Mouse (Mus musculus) hindbrain, embryonic 12.5 days (tissue): ENCODE data around the gene Upk3a. TPM values are rescaled to one million over a fixed set of nuclear protein-coding genes. Genes with fewer than 3 reads are reported as not detected.
"Not testable (repeated sequence)": the region's sequence is repeated elsewhere in the genome, so short reads cannot be mapped to it uniquely, and the experiment has no call there.

Experiments
- ATAC-seq: fragments of 200-750 bp; cut with Nextera tagmentation; 2 replicates; pipeline ENCODE4 v1.8.0; 2017; ENCODE audit warnings: moderate TSS enrichment; ENCODE audit not compliant: low FRiP score
- H3K27ac ChIP-seq: fragments of 300-500 bp; sonication (generic); 2 replicates; pipeline ENCODE4 v1.5.1; 2016; ENCODE audit warnings: mild to moderate bottlenecking
- H3K27me3 ChIP-seq: fragments of 300-500 bp; sonication (generic); 2 replicates; pipeline ENCODE4 v1.6.1; 2016; ENCODE audit warnings: mild to moderate bottlenecking
- H3K36me3 ChIP-seq: fragments of 300-500 bp; sonication (generic); 2 replicates; pipeline ENCODE4 v1.6.1; 2016; ENCODE audit warnings: mild to moderate bottlenecking
- H3K4me1 ChIP-seq: fragments of 300-500 bp; sonication (generic); 2 replicates; pipeline ENCODE4 v1.6.1; 2016
- H3K4me2 ChIP-seq: fragments of 300-500 bp; sonication (generic); replicated peaks from 2 replicates; pipeline ENCODE4 v1.6.1; 2016; ENCODE audit warnings: mild to moderate bottlenecking
- H3K4me3 ChIP-seq: fragments of 300-500 bp; sonication (generic); 2 replicates; pipeline ENCODE4 v1.5.1; 2016; ENCODE audit warnings: mild to moderate bottlenecking
- H3K9ac ChIP-seq: fragments of 300-500 bp; sonication (generic); 2 replicates; pipeline ENCODE4 v1.6.1; 2016; ENCODE audit warnings: mild to moderate bottlenecking, moderate library complexity
- H3K9me3 ChIP-seq: fragments of 300-500 bp; sonication (generic); replicated peaks from 2 replicates; pipeline ENCODE4 v1.6.1; 2016; ENCODE audit warnings: mild to moderate bottlenecking
- WGBS: fragments of 180-500 bp; shearing (Covaris S2); methylation state at CpG from one replicate; pipeline ENCODE4 v1.1.7; 2016; 5-methylcytosine and 5-hydroxymethylcytosine counted together
- polyA plus RNA-seq: library from polyadenylated mRNA; unstranded; fragments of >200 nt; fragmentation: Nextera tagmentation; extraction: Ambion mirVana; gene quantifications from 2 replicates; pipeline ENCODE4 v1.2.1, GENCODE M21; 2016

The Upk3a gene
- polyA plus RNA-seq, 1 experiment from 2014 or later, result 0.19 TPM

DNA sequence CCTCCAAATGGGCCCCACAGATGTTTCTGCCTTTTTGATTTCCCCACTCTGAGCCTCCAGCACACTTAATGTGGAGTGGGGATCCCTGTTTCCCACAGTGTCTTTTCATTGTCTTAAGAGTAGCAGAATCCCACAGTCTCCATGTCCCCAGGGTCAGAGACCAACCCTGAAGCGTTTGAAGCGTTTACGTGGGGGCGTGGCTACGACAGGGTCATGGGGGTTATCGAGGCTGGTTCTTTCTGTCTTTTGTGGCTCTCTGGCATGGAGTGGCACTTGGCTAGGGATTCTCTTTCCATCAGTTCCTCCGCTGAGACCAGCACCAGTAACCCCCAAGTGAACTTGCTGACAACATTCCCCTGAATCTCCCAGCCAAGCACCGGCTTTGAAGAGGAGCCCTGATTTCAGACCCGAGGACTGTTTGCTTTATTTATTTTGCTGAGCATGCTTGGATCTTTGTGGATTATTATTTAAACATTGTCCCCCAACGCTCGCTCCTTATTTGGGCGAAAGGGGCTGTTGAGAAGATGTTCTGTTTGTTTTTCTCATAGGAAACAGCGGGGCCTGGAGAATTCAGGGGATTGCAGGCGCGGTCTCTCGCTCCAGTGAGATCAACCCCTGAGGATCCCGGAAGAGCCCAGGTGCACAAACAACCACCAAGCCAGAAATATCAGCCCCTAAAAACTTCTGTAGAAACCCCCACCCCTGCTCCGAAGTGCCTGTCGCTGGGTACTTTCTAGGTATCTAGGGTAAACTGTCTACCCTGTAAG lies 4.9 kb upstream of the Upk3a start:
- Histone ChIP-seq H3K9ac (no peak overlapping the region), H3K4me2 (0 out of 2 replicates have a peak overlapping the region, but pooled peaks have one; percentile 3), H3K9me3 (no peaks in the 10 kb centered on the region), H3K27me3 (peaks cover 10% of the 10 kb centered on the region), H3K4me3 (no peak overlapping the region), H3K27ac (no peak overlapping the region), H3K4me1 (peaks cover 10% of the 10 kb centered on the region; the same call in 1 of the 2 replicates), H3K36me3 (no peaks in the 10 kb centered on the region)
- no peak for ATAC-seq
- 36% methylated on average over 19 of the region's 19 CpGs for WGBS

DNA sequence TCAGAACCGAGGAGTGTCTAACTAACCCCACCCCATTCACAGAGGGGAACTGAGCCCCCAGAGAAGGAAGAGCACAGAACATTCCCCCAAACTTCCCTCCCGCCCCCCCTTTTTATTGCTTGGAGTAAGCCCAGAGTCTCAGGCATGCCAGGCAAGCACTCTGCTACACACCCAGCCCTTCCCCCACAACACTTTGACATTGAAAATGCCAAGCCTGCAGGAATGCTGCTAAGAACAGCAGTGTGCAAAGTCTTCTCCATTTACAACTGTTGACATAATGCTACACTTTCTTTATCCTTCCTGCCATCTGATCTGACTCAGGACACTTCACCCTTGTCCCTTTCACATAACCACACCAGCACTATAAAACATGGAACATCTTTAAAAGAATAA lies 4.3 kb upstream of the Upk3a start:
- ATAC-seq, result no peak
- Histone ChIP-seq H3K9me3 (no peaks in the 10 kb centered on the region), H3K4me2 (no peak overlapping the region), H3K27me3 (peaks cover 13% of the 10 kb centered on the region), H3K36me3 (no peaks in the 10 kb centered on the region), H3K9ac (no peak overlapping the region), H3K4me3 (no peak overlapping the region), H3K27ac (no peak overlapping the region), H3K4me1 (peaks cover 14% of the 10 kb centered on the region)
- WGBS, result 38% methylated on average over 2 of the region's 2 CpGs

DNA sequence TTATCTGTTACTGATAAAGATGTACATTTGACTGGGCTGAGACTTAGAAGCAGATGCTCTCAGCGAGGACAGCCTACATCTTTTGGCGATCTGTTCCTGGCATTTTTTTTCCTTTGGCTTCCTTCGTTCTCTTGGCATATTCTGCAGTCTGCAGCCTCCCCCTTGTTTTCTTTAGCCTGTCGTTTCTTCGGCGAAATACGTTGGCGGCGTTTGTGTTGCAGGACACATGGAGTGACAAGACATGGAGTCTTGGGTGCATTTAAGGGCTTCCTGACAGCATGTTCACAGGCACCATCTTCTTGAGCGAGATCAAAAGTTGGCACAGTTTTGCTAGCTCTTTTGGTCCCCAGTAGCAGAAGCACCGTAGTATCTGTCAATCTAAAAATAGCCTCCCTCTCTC lies 1.2 kb upstream of the Upk3a start:
- Histone ChIP-seq H3K36me3 (no peaks in the 10 kb centered on the region), H3K4me2 (no peak overlapping the region), H3K4me1 (peaks cover 14% of the 10 kb centered on the region), H3K9ac (no peak overlapping the region), H3K4me3 (no peak overlapping the region), H3K27me3 (peaks cover 24% of the 10 kb centered on the region), H3K9me3 (no peaks in the 10 kb centered on the region), H3K27ac (no peak overlapping the region)
- ATAC-seq, result no peak
- 80% methylated on average over 11 of the region's 11 CpGs for WGBS

DNA sequence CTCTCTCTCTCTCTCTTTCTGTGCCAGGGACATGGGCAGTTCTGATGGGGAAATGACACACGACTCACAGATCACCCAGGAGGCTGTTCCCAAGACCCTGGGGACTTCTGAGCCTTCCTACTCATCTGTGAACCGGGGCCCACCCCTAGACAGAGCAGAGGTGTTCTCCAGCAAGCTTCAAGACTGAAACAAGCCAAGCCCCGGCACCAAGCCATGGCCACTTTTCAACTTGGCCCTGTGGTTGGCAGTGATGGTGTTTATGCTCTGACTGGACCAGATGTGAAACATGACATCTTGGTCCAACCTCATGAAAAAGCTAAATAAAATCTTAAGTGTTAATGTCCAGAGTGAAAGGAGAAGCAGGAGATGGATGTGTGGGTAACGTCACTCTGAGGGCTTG lies 5.3 kb downstream of the Upk3a start:
- Histone ChIP-seq H3K4me1 (peaks cover 2% of the 10 kb centered on the region), H3K36me3 (no peaks in the 10 kb centered on the region), H3K4me2 (no peak overlapping the region), H3K27ac (no peak overlapping the region), H3K27me3 (peaks cover 12% of the 10 kb centered on the region; the same call in 1 of the 2 replicates), H3K9me3 (no peaks in the 10 kb centered on the region), H3K4me3 (no peak overlapping the region), H3K9ac (no peak overlapping the region)
- 75% methylated on average over 4 of the region's 4 CpGs for WGBS
- ATAC-seq, result no peak

DNA sequence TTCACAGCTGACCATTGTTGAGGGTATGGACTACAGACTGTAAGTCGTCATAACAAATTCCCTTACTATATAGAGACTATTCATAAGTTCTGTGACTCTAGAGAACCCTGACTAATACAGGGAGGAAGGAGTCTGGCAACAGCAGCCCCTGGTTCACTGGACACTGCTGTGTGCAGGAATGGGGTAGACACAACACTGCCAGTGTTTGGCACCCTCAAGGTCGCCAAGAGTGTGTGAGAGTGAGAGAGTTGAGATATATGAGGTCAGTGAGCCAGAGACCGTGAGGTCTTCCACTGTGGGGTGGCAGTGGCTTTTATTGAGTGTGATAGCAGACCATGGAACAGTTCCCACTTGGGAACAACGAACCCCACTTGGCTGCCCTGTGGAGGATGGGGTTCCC lies 9.3 kb downstream of the Upk3a start:
- H3K27ac ChIP-seq, result no peak overlapping the region
- no peaks in the 10 kb centered on the region for H3K4me1 ChIP-seq
- H3K9ac ChIP-seq, result no peak overlapping the region
- ATAC-seq, result no peak
- WGBS, result 84% methylated on average over 4 of the region's 4 CpGs
- no peak overlapping the region for H3K4me2 ChIP-seq
- no peaks in the 10 kb centered on the region for H3K9me3 ChIP-seq
- H3K27me3 ChIP-seq, result no peaks in the 10 kb centered on the region
- no peaks in the 10 kb centered on the region for H3K36me3 ChIP-seq
- no peak overlapping the region for H3K4me3 ChIP-seq

DNA sequence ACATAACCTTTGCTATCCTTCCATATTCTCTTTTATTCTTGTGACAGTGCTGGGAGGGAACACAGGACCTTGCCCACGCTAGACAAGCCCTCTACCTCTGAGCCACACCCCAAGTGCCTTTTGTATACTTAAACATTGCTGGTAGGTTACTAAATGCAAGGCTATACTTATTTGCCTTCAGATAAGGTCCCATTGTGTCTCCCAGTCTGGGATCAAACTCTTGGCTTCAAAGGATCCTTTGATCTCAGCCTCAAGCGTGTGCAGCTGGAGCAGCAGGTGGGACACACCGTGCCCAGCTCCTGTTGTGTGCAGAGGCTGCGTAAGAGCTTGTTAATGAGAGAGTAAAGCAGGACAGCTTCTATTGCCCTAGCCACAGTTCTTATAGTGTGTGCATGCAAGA lies 10.8 kb downstream of the Upk3a start:
- peaks cover 4% of the 10 kb centered on the region; the same call in 1 of the 2 replicates for H3K9me3 ChIP-seq
- no peaks in the 10 kb centered on the region for H3K4me1 ChIP-seq
- H3K27ac ChIP-seq, result no peak overlapping the region
- H3K36me3 ChIP-seq, result no peaks in the 10 kb centered on the region
- H3K4me2 ChIP-seq, result no peak overlapping the region
- WGBS, result 48% methylated on average over 4 of the region's 4 CpGs
- H3K4me3 ChIP-seq, result no peak overlapping the region
- H3K9ac ChIP-seq, result no peak overlapping the region
- H3K27me3 ChIP-seq, result no peaks in the 10 kb centered on the region
- ATAC-seq, result no peak

DNA sequence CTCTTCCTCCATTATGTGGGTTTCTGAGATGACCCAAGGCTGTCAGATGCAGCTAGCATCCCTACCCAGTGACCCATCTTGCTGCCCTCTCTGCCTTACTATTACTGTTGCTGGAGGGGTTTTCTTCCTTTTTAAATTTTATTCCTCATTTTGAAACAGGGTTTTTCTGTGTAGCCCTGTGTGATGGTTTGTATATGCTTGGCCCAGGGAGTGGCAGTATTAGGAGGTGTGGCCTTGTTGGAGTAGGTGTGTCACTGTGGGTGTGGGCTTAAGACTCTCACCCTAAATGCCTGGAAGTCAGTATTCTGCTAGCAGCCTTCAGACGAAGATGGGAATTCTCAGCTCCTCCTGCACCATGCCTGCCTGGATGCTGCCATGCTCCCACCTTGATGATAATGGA lies 11.7 kb downstream of the Upk3a start, which contains the start of gene Fam118a:
Fam118a (plus strand) TSS at position 301 of the 400 bp plus-strand sequence.
- ATAC-seq, H3K27ac ChIP-seq, H3K4me3 ChIP-seq, H3K4me2 ChIP-seq, H3K27me3 ChIP-seq, H3K36me3 ChIP-seq, H3K9me3 ChIP-seq, H3K4me1 ChIP-seq, H3K9ac ChIP-seq: not testable (repeated sequence)
- 52% methylated on average over 1 of the region's 1 CpGs for WGBS

DNA sequence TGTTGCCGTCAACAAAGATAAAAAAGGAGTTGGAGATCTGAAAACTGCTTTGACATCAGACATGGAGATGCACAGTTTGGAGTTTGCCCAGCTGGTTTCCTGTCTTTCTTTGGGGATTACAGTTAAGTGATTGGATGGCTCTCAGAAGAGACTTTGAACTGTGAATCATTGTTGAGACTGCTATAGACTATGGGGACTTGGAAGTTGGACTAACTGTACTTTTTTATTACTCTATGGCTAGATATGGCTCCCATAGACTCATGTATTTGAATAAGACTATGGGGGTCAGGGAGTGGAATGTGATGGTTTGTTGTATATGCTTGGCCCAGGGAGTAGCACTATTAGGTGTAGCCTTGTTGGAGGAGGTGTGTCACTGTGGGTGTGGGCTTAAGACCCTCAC lies 13.7 kb downstream of the Upk3a start:
- WGBS, result 79% methylated on average over 1 of the region's 1 CpGs
- H3K27me3 ChIP-seq, H3K4me1 ChIP-seq, H3K9me3 ChIP-seq, H3K36me3 ChIP-seq, H3K4me2 ChIP-seq, H3K27ac ChIP-seq, ATAC-seq, H3K4me3 ChIP-seq, H3K9ac ChIP-seq: not testable (repeated sequence)

DNA sequence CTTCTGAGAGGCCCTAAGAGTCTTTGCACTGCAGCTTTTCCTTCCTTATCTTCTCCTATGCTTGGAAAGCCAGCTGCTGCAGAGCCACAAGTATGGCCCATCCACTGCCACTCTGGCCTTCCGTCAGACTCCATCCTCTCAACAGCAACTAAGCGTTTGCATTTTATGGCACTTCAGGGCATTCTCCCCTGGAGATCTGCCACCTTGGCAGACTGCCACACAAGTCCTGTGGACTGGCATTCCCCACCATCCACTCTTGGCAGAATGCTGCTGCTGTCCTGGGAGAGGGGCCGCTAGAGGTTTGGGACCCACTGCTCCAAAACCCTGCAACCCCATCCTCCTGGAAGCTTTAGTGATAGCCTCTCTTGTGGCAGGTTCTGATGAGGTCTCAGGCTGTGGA lies 14.9 kb downstream of the Upk3a start:
- peaks cover 4% of the 10 kb centered on the region; the same call in 1 of the 2 replicates for H3K9me3 ChIP-seq
- H3K9ac ChIP-seq, result no peak overlapping the region
- WGBS, result 80% methylated on average over 3 of the region's 3 CpGs
- no peak overlapping the region for H3K4me3 ChIP-seq
- H3K4me2 ChIP-seq, result no peak overlapping the region
- no peaks in the 10 kb centered on the region; the same call in 1 of the 2 replicates for H3K27me3 ChIP-seq
- no peak overlapping the region for H3K27ac ChIP-seq
- no peak for ATAC-seq
- H3K36me3 ChIP-seq, result no peaks in the 10 kb centered on the region
- peaks cover 5% of the 10 kb centered on the region; the same call in 1 of the 2 replicates for H3K4me1 ChIP-seq

DNA sequence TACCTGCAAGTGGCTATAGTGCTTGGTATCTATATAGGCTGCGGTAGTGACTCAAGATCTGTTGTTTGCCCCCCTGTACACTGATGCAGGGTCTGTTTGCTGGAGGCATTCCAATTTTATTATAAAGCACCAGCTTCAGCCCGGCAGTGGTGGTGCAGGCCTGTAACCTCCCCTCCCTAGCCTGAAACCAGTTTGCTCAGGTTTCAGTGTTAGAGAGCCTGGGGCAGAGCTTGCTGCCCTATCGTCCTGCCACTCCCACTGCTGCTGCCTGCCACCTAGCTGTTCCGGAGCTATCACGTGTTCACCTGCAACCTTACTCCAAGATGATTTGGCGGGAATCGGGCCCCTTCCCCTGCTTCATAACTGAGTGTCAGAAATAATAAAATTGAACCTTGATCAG lies 17.0 kb downstream of the Upk3a start:
- not testable (repeated sequence) for H3K4me2 ChIP-seq, H3K27me3 ChIP-seq, H3K9me3 ChIP-seq, H3K27ac ChIP-seq, ATAC-seq, H3K4me3 ChIP-seq, H3K9ac ChIP-seq, H3K36me3 ChIP-seq
- H3K4me1 ChIP-seq, result peaks cover 17% of the 10 kb centered on the region
- WGBS, result 53% methylated on average over 7 of the region's 7 CpGs

DNA sequence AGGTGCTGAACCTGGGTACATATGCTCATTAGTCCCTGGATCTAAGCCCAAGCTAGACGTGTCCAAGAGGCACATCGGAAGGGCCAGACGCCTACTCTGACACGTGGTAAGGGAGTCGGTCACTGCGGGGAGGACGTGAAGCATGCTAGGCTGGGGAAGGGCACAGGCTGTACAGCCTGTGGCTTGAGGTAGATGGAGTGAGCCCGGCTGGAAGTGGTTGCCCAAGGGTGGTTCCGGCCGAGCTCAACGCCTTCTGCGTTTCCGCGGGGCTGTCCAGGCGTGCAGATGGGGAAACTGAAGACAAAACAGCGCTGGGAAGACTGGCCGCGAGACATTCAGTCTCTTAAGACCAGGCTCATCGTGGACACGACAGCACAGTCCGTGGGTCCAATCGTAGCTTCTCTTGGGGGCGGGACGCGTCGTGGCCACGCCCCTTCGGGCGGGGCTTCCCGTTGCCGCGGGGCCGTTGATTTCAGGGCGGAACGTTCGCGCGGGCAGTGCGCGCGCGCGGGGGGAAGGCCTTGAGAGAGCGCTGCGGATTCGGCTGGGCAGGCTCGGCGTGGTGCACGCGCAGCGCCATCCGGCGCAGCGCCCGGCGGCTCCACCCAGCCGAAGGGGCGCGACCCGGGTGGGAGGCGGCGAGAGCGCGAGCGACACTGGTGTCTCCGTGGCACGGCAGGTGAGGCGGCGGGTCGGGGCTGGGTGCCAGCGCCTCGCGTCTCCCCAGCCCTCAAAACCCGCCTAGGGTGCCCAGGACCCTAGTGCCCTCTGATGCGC lies 19.8 kb downstream of the Upk3a start:
- H3K9me3 ChIP-seq, result peaks cover 4% of the 10 kb centered on the region; the same call in 1 of the 2 replicates
- peak overlapping the region; percentile 78 for H3K4me3 ChIP-seq
- peak; percentile 96 for ATAC-seq
- H3K36me3 ChIP-seq, result no peaks in the 10 kb centered on the region
- peak overlapping the region; percentile 85 for H3K4me2 ChIP-seq
- peak overlapping the region; percentile 87 for H3K9ac ChIP-seq
- H3K27ac ChIP-seq, result peak overlapping the region; percentile 50; the same call in 1 of the 2 replicates
- peaks cover 20% of the 10 kb centered on the region for H3K4me1 ChIP-seq
- WGBS, result under 1% methylated on average over 75 of the region's 75 CpGs
- no peaks in the 10 kb centered on the region; the same call in 1 of the 2 replicates for H3K27me3 ChIP-seq

DNA sequence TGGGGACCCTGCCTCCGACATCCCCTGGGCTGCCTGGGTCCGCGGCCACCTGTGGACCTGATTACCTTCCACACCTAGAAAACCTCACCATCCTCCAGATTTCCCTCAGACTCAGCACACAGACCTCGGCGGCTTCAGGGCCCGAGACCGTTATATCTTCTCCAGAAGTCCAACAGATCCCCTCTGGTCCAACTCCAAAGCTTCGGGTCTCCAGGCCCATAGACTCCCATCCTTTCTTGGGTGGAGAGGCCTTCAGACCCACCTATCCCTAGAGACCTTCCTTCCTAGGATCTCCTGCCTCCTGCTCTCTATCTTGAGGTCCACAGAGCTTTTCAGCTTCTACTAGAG lies 20.4 kb downstream of the Upk3a start:
- Histone ChIP-seq H3K27ac (peak overlapping the region; percentile 50; the same call in 1 of the 2 replicates), H3K27me3 (no peaks in the 10 kb centered on the region; the same call in 1 of the 2 replicates), H3K36me3 (no peaks in the 10 kb centered on the region), H3K9ac (peak overlapping the region; percentile 87), H3K4me3 (peak overlapping the region; percentile 78), H3K4me1 (peaks cover 25% of the 10 kb centered on the region), H3K9me3 (no peaks in the 10 kb centered on the region; the same call in 1 of the 2 replicates), H3K4me2 (peak overlapping the region; percentile 85)
- 5% methylated on average over 8 of the region's 8 CpGs for WGBS
- ATAC-seq, result no peak
